Mouse (Mus musculus) layer of hippocampus, adult 2 months (tissue): ENCODE measurements around the gene Ctrc. TPM values are rescaled to one million over a fixed set of nuclear protein-coding genes. Genes with fewer than 3 reads are reported as not detected.
A peak's percentile ranks its signal among the peaks of the same experiment; 100 is the strongest.

Experiments used
- DNase-seq, 2 experiments: peaks; one replicate each; pipeline ENCODE4 v3.0.0; 2022; ENCODE audit warnings: low spot score in 2 of 2
- H3K27ac ChIP-seq: fragments of 200-600 bp; 2 replicates; pipeline ENCODE4 v1.8.1; 2022
- H3K4me3 ChIP-seq: fragments of 200-600 bp; 2 replicates; pipeline ENCODE4 v1.8.1; 2022; ENCODE audit warnings: mild to moderate bottlenecking
- CTCF ChIP-seq: fragments of 200-600 bp; conservative IDR thresholded peaks from 2 replicates; pipeline ENCODE4 v1.8.1; 2022; ENCODE audit warnings: antibody characterized with exemption, mild to moderate bottlenecking, moderate library complexity
- total RNA-seq, 2 experiments: library from RNA; stranded (reverse); gene quantifications; 2 replicates each; pipeline ENCODE4 v1.2.3; 2021

Ctrc gene
- total RNA-seq, 2 experiments from 2014 or later = not detected

DNA sequence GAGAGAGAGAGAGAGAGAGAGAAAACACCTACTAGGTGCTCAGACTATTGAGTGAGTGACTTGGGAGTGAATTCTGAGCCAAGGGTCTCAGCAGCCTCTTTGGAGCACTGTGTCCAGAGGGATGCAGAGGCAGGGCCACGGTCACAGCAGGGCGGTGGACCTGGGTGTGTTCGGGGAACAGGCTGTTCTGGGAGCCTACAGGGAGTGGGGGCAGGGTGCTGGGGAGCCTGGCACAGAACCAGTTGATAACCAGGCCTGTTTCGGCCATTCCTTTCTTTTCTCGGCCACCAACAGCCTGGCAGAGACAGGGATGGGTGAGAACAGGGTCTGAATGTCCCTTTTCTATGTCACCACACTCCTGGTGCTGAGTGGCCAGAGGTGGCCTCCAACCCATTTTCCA, 16.7 kb upstream of the Ctrc start:
- no peak for TF ChIP-seq CTCF
- DNase-seq = no peak
- Histone ChIP-seq H3K27ac (peak overlapping the region; percentile 23; the same call in 1 of the 2 replicates), H3K4me3 (no peak overlapping the region)

DNA sequence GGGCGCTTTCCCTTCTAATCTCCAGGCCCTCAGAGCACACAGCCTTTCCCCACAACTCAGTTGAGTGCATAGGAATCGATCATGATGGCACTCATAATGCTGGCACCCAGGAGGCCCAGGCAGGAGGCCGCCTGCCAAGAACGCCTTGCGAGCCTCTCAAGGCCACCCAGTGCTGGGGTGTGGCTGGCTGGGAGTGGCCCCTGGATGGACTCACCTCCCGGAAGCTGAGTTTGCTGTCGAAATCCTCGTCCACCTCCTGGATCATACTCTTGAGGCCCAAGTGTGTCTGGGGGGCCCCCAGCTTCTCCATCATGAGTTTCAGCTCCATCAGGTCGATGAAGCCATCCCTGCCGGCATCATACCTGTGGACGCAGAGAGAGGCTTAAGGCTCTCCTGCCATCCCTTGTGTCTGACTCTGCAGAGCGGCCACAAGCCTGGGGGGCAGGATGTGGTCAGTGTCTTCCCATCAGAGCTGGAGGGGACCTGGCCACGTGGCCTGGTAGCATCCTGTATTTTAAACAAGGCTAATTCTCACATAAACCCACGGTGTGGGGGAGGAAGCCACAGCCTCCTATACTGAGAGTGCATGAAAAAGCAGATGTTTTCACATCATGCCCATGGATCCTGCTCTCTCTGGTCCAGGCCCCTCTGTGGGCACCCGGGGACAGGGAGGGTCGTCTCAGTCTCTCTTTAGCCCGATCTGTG, 15.6 kb upstream of the Ctrc start:
- no peak for TF ChIP-seq CTCF
- Histone ChIP-seq H3K4me3 (no peak overlapping the region), H3K27ac (no peak overlapping the region)
- no peak for DNase-seq

DNA sequence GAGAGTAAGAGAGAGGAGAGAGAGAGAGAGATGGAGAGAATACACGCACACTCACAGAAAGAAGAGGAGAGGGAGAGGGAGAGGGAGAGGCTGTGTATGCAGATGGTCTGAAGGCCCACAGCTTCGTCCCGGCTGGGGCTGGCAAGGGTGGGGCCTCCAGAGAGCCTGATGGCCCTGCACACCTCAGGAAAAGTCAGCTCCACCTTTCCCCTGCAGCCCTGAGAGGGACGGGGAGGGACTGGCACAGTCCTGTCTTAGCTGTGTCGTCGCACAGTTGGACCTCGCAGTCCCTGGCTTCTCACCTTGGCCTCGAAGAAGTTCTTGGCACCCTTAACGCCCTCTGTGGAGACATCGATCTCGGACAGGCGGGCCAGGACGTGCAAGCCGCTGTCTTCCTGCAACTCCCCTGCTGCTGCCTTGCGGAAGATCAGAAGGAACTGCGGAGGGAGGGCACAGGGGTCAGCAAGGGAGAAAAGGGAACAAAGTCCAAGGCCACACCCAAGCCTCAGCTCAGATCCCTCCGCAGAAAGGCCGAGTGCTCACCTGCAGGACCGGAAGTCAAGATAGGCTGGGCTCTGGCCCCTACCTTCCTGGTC, 14.2 kb upstream of the Ctrc start:
- peak in 1 of 2 experiments; percentile 9 for DNase-seq
- Histone ChIP-seq H3K27ac (no peak overlapping the region), H3K4me3 (no peak overlapping the region)
- TF ChIP-seq CTCF = no peak

DNA sequence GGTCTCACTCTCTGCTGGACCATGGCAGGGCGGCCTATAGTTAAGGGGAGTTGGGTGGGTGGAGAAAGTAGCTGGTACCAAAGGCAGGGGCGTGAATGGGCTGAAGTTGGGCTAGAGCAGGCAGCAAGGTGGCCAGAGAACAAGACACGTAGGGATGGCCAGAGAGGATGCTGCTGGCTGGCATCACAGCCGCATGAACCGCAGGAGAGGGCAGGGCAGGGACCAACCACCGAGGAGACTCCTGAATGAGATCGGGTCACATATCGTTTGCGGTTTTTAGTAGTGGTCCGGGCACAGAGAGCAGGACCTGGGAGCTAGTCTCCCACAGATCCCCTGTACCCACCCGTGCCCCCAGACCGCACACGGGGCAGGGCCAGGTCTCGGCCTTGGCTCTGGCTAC, 13.2 kb upstream of the Ctrc start:
- Histone ChIP-seq H3K4me3 (no peak overlapping the region), H3K27ac (no peak overlapping the region)
- DNase-seq = peak in 1 of 2 experiments; percentile 8
- no peak for TF ChIP-seq CTCF

DNA sequence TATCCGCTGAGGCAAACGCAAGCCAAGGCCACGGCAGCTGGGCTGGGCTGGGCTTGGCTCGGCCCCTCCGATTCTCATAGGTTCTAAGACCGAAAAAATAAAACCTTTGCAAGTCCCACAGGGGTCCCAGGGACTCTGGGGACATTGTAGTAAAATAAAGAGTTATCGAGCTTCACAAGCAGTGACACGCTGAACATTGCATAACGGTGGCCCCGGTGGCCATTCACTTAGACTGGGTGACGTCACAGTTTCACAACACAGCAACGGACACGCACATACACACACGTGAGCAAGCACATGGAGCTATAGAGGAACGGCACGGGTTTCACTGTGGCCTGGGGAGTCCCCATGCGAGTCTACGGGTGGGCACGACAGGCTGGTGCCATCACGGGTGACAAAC, 12.3 kb upstream of the Ctrc start:
- no peak overlapping the region for H3K4me3 ChIP-seq
- DNase-seq = peak in 1 of 2 experiments; percentile 10
- peak overlapping the region; percentile 51 for H3K27ac ChIP-seq
- no peak for TF ChIP-seq CTCF

DNA sequence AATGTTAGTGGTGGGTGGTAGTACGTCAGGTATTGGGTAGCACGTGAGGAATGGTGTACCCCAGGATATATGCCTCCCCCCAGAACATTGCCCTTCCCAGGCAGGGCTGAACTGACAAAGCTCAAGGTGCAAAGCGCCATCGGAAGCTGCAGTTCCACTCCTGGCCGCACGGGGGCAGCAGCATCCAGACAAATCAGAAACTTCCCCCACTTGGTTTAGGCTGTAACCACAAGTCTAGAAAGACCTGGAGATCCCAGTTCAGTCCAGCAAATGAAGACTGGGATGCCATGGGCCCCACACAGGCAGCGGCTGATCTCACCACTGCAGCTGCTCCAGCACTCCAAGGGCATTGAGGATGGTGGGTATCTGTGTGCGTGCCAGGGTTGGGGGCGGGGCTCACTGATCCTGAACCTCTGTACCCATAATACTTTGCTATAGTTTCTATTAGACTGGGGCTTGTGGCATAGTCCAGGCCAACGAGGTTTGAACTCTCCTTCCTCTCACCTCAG, 11.3 kb upstream of the Ctrc start:
- peak; percentile 99 for TF ChIP-seq CTCF
- DNase-seq = peak; percentile 79 to 92
- Histone ChIP-seq H3K4me3 (no peak overlapping the region), H3K27ac (peak overlapping the region; percentile 51)

DNA sequence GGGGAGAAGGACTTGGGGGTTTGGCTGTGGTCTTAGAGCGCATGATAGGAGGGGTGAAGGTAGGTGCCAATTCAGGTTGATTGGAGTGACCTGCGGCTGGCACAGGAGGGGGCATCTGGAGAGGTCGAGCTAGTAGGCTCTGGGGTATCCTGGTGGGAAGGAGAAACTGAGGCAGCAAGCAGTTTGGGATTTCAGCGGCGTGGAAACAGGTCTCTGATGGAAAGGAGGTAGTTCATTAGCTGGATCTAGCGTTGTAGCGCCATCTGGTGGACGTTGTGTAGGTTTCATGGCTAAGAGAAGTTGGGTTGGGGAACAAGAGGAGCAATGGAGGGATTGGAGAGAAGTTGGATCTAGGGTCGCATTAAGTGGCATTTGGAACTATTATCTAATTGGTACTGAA, 7.3 kb upstream of the Ctrc start:
- peak in 1 of 2 experiments; percentile 75 for DNase-seq
- Histone ChIP-seq H3K27ac (no peak overlapping the region), H3K4me3 (no peak overlapping the region)
- TF ChIP-seq CTCF = peak; percentile 86

DNA sequence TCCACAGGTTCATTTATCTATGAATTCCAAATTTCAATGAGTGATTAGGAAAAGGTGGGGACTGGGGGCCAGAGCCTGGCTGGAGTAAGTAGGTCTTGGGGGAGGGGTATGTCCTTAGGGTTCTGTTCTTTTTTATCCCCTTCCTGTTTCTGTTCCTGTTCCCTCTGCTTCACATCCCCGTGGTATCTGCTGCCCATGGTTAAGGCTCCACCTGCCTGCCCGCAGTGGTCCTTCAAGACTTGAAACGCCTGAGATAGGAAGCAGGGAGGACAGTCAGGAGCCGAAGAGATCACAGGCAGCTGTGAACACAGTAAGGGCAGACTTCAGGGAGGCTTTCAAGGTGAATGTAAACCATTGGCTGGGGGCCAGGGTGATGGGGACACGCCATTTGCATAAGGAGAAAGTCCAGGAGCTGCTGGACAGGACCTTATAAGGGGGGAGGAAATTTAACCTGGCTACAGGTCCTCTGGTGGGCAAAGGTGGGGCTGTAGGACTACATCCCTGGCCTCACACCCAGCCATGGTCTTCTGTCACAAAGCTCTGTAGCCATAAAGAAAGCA, 11.5 kb downstream of the Ctrc start:
- TF ChIP-seq CTCF = no peak
- H3K27ac ChIP-seq = no peak overlapping the region
- DNase-seq = no peak
- H3K4me3 ChIP-seq = no peak overlapping the region

DNA sequence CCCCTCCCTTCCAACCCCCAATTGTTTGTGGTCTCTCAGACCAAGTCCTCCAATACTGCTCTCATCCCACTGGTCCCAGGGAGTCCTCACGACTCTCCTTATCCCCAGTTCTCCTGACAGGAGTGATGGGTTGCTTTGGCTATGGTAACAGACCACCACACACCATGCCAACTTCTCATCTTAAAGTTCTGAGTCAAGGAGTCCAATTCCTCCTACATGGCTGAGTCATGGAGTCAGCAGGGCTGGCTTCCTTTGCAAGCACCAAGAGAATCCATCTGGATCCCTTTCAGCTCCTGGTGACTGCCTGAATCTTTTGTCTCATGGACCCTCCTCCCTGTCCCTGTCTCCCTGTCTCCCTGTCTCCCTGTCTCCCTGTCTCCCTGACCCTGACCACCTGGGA, 12.2 kb downstream of the Ctrc start:
- Histone ChIP-seq H3K27ac (no peak overlapping the region), H3K4me3 (no peak overlapping the region)
- DNase-seq = peak in 1 of 2 experiments; percentile 46
- no peak for TF ChIP-seq CTCF

DNA sequence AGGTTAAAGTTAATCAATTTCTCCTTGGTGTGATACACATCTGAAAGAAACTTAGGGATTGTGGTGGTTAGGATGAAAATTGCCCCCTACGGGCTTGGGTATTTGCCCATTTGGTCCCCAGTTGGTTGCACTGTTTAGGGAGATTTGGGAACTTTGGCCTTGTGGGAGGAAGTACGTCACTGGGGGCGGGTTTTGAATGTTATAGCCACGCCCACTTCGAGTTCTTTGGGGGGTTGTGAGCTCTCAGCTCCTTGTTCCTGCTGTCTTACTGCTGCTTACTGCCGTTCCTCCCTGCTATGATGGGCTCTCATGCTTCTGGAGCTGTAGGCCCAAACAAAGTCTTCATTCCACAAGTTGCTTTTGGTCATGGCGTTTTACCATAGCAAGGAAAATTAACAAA, 14.8 kb downstream of the Ctrc start:
- H3K4me3 ChIP-seq = no peak overlapping the region
- no peak overlapping the region for H3K27ac ChIP-seq
- no peak for TF ChIP-seq CTCF
- DNase-seq = no peak

DNA sequence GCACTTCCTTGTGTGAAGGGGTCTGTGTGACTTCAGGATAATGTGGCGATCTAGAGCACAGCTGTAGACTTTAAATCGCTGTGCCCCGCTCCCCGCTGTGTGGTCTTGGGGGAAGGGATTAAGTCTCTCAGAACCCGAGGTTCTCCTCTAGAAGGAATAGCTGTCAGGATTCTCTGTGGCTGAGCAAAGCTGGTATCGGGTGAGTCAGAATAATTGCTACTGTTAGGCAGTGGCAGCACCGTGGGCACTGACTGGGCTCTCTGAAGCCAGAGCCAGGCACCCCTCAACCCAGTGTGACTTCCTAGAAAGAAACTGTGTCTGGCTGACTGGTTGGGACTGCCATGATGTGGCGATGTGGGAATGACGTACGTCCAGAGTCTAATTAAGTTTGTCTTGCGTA, 15.8 kb downstream of the Ctrc start:
- Histone ChIP-seq H3K4me3 (no peak overlapping the region), H3K27ac (no peak overlapping the region)
- no peak for DNase-seq
- TF ChIP-seq CTCF = no peak

DNA sequence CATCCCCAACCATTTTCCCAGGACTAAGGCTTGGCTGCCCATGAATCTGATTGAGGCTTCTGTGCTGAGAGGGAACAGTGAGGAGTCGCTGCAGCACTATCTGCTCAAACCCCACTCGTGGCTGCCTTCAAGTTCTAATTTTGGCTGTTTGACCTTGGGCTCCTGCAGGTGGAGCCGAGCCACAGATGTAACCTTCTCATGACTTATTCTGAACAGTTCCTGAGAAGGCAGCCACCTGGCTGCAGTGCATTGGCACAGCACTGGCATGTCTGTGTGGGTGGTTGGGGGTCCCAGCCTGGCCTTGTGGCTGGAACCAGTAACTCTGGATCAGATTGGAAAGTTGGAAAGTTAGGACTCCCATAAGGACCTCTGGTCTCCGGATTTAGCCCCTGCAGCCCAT, 18.0 kb downstream of the Ctrc start:
- TF ChIP-seq CTCF = no peak

DNA sequence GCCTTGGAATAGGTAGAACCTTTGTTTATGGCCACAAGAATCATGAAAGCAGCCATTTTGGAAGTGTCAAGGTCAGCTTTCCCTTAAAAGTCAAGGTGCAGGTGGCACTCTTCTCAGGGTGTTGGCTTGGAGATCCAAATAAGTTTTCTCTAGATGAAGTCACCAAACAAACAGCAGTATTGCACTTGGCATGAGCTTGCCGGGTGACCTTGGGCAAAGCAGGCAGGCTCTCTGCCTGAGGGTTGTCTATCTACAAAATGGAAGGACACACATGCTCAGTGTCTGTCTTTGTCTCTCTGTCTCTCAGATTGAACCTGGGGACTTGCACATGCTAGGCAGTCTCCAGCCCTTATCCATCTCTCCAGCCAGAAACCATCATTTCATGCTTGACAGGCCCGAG, 18.8 kb downstream of the Ctrc start:
- no peak overlapping the region for H3K27ac ChIP-seq
- TF ChIP-seq CTCF = no peak
- H3K4me3 ChIP-seq = no peak overlapping the region
- no peak for DNase-seq

More for the DNA sequence above, 18.0 kb downstream of the Ctrc start:
- Histone ChIP-seq H3K4me3 (no peak overlapping the region), H3K27ac (no peak overlapping the region)
- DNase-seq = no peak

DNA sequence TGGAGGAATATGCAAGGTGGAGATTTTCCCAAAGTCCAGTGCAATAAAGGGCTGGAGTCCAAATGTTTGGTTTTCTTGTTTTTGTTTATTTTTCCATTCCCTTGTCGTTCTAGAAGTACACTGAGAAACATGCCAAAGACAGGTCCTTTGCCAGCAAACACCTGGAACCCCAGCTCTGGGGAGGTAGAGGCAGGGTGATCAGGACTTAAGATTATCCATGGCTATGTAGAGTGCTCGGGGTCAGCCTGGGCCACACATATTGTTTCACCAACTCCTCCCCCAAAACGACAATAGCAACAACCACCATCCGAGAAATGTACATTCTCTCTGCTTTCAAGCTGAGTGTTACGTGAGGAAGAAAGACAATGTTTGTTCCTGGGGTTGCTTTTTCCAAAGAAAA, 20.1 kb downstream of the Ctrc start, which contains the start of gene Cela2a:
Cela2a (minus strand) TSS at position 101 of the 400 bp plus-strand sequence.
- H3K27ac ChIP-seq = no peak within 1 kb of the TSS
- no peak for TF ChIP-seq CTCF
- DNase-seq = no peak
- no peak within 1 kb of the TSS for H3K4me3 ChIP-seq
